Mouse (Mus musculus): ENCODE results near the gene Ubl3.

GRCm38 (mm10) chr5:148554242-148554641, 1.7 kb upstream of the Ubl3 start:
- TF ChIP-seq MAFK (IDR thresholded peaks at IDR 0.05; ENCODE audit: insufficient read depth, low read depth, low read length): no peak
- TF ChIP-seq CHD2 (IDR thresholded peaks at IDR 0.05; ENCODE audit: low read depth, low read length): no peak
- TF ChIP-seq ZNF384 (IDR thresholded peaks at IDR 0.05; ENCODE audit: low read depth, low read length): no peak

Data from ES-E14 (cell line).